Mouse (Mus musculus): ENCODE measurements around the gene Heatr4. TPM values are rescaled to one million over a fixed set of nuclear protein-coding genes. Genes with fewer than 3 reads are reported as not detected.

Gene Heatr4
- total RNA-seq, 4 experiments from 2014 or later: not detected

DNA sequence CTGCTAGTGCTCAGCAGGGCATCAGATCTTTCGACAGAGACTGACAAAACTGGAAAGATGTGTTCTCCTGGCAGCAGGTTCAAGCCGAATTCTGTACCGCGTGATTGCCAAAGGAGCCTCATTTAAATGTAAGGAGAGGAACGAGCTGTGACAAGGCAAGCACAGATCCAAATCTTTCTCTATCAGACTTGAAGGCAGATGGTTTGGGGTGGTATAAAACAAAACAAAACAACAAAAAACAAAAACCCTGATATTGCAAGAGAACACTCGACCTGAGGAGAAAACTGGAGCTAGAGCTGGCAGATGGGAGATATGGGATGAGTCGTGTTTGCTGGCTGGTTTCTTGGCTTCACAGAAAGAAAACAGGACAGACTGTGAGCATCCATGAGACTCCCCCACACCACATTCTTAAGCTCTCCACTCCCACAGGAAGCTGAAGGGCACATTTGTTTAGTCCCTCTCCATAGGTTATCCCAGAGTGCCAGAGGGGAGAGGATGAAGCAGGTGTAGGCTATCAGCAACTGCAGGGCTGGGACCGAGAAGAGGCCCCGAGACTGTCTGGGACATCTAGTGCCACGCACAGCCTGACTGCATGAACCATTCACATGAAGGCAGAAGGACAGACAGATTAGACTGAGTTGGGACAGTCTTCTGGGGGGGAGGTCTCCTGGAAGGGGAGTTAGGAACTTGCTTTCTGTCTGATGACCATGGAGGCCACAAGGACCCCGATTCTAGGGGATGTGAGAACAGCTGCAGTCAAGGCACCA lies 13.9 kb upstream of the Heatr4 start:
- DNase-seq (ENCODE audit: low spot score in 2 of 2): no peak

DNA sequence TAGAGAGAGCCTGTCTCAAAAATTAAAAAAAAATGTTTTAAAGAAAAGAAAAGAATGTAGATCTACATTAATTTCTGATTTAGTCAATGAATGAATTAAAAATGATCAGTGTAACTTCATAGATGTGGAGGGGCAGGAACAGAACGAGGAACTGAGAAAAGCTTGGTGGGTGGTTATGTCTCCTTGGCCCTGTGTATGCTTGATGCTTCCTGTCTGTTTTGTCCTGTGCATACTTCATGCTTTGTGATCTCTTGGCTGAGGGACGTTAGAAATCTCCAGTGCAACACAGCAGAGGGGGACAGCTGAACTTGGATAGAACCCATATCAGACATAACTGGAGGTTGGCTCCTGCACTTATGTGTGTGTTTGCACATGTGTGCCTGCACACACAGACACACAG lies 12.6 kb upstream of the Heatr4 start:
- no peak for DNase-seq (ENCODE audit: low spot score in 2 of 2)

DNA sequence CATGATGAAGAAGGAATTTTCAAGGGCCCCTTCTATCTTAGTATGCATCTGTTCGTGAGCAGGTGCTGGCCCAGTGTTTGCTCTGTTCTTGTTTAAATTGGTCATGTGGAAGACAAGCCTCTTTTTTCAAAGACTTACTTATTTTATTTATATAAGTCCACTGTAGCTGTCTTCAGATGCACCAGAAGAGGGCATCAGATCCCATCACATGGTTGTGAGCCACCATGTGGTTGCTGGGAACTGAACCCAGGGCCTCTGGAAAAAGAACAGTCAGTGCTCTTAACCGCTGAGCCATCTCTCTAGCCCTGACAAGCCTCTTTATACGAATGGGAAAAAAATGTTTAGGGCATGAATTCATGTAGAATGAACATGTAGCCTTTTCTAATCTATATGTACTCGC lies 4.7 kb upstream of the Heatr4 start:
- DNase-seq (ENCODE audit: low spot score in 2 of 2): no peak

GRCm38 (mm10) chr12:83988483-83988882 lies 3.8 kb upstream of the Heatr4 start:
- no peak for DNase-seq (ENCODE audit: low spot score in 2 of 2)

DNA sequence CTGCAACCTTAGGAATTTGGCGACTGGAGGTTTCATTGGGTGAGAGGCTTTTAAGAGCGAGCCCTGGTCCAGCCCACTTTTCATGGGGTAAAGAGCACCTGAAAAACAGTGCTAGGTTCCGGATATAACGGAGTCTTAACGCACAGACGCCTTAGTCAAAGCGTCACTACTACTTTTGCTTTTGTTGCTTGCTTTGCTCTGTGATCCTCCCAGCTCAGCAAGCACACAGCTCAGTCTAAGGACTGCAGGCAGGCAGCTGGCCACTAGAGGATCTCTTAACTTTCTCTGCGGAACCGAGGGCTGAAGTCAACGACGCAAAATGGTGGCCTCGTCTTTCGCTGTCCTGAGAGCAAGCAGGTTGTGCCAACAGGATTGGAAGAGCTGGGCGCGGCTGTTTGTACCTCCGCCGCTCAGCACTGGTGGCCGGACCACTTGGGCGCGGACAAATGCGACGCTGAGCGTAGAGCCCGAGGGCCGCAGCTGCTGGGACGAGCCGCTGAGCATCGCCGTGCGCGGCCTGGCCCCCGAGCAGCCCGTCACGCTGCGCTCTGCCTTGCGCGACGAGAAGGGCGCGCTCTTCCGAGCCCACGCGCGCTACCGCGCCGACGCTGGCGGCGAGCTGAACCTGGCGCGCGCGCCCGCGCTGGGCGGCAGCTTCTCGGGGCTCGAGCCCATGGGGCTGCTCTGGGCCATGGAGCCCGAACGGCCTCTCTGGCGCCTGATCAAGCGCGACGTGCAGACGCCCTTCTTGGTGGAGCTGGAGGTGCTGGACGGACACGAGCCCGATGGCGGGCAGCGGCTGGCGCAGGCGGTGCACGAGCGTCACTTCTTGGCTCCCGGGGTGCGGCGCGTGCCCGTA lies 3.2 kb upstream of the Heatr4 start, which contains the start of gene Acot2:
Gene Acot2, plus strand, starts transcription at position 279 of the 859 bp plus-strand sequence.
- DNase-seq (ENCODE audit: low spot score in 2 of 2): peak; percentile 63 to 66

DNA sequence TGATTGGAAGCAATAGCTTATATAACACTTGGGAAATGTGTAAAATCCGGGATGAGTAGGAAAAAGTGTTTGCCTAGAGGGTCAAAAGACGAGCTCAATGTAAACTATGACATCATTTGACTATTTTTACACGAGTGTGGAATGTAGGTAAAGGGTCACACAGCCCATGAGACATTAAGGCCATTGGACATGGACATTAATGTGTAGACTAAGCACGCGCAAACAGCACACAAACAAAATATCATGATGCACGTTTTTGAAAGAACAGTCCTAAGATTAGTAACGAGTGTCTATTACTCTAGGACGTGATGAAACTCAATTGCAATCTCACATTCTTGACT lies 2.6 kb upstream of the Heatr4 start:
- DNase-seq (ENCODE audit: low spot score in 2 of 2): no peak

- no peak for DNase-seq (ENCODE audit: low spot score in 2 of 2)
Measured at GRCm38 (mm10) chr12:83981615-83982014, 3.0 kb downstream of the Heatr4 start.

- DNase-seq (ENCODE audit: low spot score in 2 of 2): no peak
Measured at GRCm38 (mm10) chr12:83978862-83979261, 5.8 kb downstream of the Heatr4 start.

- no peak for DNase-seq (ENCODE audit: low spot score in 2 of 2)
Measured at GRCm38 (mm10) chr12:83972117-83972516, 12.5 kb downstream of the Heatr4 start.

GRCm38 (mm10) chr12:83965235-83965634 lies 19.4 kb downstream of the Heatr4 start:
- DNase-seq (ENCODE audit: low spot score in 2 of 2): no peak

DNA sequence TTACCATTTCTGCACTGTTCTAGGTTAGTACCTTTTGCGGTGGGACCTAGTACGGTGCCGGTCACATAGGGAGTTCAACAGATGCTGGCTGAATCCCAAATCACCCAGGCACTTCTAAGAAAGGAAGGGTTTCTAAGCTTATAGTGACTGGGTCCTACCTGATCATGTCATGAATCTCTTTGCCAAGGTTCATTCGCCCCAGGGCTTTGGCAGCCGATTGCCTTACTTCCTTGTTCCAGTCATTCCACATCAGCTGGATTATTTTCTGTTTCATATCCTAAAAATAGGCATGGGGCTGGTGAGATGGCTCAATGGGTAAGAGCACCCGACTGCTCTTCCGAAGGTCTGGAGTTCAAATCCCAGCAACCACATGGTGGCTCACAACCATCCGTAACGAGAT lies 26.4 kb downstream of the Heatr4 start:
- DNase-seq (ENCODE audit: low spot score in 2 of 2): no peak

- DNase-seq (ENCODE audit: low spot score in 2 of 2): no peak
Measured at GRCm38 (mm10) chr12:83951711-83952575, 32.7 kb downstream of the Heatr4 start.

GRCm38 (mm10) chr12:83950840-83951701 lies 33.6 kb downstream of the Heatr4 start:
- DNase-seq (ENCODE audit: low spot score in 2 of 2): peak; percentile 37 to 44

DNA sequence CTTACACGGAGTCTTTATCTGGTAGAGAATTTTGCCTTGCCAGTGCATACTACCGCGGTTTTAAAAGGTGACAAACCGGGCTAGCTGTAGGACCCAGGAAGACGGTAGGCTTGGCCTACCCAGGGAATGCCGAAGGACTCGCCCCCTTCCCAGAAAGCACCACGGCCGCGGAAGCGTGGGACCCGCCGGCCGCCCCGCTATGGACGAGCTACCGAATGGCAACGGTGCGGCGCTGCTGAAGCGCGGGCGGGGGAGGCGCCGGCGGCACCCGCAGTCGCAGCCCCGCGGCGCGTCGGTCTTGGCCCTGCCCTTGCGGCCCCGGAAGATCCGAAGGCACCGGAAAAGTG lies 34.2 kb downstream of the Heatr4 start, which contains the start of gene Riox1:
Gene Riox1, plus strand, starts transcription at position 116 of the 347 bp plus-strand sequence.
- peak; percentile 71 to 80 for DNase-seq (ENCODE audit: low spot score in 2 of 2)

GRCm38 (mm10) chr12:83949776-83950492 lies 34.7 kb downstream of the Heatr4 start:
- no peak for DNase-seq (ENCODE audit: low spot score in 2 of 2)

DNA sequence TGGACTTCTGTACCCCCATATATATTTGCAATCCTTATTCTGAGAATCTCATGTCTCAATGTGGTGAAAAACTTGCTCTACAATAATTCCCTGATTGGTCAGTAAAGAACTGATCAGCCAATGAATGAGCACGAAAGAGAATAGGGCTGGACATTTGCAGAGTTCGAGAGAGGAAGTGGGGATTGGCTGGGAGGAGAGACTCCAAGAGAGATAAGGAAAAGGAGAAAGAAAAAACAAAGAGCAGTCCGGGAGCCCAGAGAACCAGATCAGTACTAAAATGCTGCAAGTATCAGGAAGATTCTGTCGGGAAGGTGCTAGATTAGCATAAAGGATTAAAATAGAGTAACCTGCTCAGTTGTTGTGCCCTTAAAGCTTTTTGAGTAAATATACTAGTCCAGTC lies 35.6 kb downstream of the Heatr4 start:
- no peak for DNase-seq (ENCODE audit: low spot score in 2 of 2)

DNA sequence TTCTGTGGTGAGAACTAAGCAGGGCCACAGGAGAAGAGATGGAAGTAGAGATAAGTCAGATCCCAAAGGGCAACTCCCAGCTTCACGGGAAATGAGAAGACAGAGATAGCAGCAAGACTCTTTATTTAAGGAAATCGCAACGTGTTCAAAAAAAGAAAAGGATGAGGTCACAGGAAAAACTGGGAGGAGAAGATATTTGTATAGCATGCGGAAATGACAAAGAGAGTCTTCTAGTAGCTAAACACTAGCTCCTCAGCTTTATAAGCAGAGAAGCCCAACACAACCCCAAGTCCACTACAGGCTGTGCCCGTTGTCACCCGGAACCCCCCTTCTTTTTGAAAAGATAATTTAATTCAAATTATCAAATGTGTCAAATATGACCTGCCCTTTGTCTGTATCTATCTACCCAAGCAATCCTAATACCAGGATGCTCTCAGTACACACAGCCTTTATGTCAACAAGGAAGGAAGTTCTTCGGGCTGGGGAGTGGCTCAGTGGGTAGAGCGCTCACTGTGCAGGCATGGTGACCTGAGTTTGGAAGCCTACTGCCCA lies 37.3 kb downstream of the Heatr4 start:
- DNase-seq (ENCODE audit: low spot score in 2 of 2): no peak

DNA sequence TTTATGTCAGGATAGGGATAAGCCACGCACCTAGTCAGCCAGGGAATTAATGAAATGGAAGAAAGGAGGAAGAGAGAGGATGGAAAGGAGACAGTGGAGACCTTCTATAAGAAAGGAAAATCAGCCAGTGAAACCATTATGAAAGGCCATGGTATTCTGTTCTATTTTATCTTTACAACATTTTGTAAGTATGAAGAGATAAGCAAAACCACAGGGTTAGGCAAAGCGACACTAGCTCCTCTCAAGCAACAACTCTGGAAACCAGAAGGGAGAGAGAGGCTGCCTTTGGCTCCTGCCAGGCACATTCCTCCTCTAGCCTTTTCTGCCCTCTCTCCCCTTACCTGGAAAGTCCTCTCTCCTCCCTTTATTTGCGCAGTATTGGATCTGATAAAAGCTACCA lies 42.7 kb downstream of the Heatr4 start:
- DNase-seq (ENCODE audit: low spot score in 2 of 2): no peak

DNA sequence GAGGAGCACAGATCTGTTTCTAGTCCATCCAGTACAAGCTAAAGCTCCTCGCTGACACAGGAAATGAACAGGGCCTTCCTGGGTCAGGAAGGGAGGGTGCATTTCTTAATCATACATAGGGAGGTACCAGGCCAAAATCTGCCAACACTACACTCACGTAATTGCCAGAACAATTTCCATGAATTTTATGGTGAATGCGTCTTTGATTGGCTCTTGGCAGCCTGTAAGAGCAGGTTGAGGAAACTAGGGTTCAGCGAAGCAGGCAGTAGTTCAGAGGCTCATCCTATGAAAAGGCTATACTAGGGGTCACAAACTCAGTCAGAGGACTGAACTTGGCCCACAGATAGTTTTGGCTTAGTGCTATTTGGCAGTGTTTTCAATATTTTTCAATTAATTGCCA lies 44.6 kb downstream of the Heatr4 start:
- DNase-seq (ENCODE audit: low spot score in 2 of 2): no peak

DNA sequence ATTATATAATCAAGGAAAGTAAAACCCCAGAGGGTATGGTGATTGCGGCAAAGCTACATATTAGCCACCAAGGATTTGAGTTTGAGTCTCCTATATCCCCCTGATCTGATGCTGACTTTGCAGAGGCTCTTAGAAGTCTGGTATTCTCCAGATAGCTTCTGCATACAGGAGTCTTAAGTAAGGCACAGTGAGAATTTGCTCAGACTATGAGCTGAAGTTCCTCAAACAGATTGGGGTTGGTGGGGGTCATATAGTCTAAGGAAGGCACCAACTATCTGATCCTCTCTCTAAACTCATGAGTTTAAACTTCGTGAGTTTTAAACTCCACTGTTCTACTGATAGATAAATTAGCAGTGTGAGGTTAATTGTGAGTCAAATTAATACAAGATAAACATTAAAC lies 45.3 kb downstream of the Heatr4 start:
- no peak for DNase-seq (ENCODE audit: low spot score in 2 of 2)
